Mouse (Mus musculus) hindbrain, postnatal 0 days (tissue): ENCODE measurements at regions not wholly inside any gene's neighbourhood (a gene's known extent, or its start where the extent isn't known, plus 50 kb on each side); places are given as distances from the start of the nearest gene placed in this dataset.

Experiments
- ATAC-seq: fragments of 200-750 bp; cut with Nextera tagmentation; 2 replicates; pipeline ENCODE4 v1.8.0; 2017; ENCODE audit warnings: mild to moderate bottlenecking, moderate TSS enrichment, moderate library complexity
- DNase-seq: peaks from one replicate; pipeline ENCODE4 v3.0.0-alpha.2; 2015; ENCODE audit warnings: low spot score
- H3K27ac ChIP-seq: fragments of 300-500 bp; sonication (generic); 2 replicates; pipeline ENCODE4 v1.5.1; 2014; ENCODE audit warnings: mild to moderate bottlenecking
- H3K27me3 ChIP-seq: fragments of 300-500 bp; sonication (generic); 2 replicates; pipeline ENCODE4 v1.6.1; 2014; ENCODE audit warnings: low read length, mixed read lengths; ENCODE audit not compliant: insufficient read depth
- H3K36me3 ChIP-seq: fragments of 300-500 bp; sonication (generic); 2 replicates; pipeline ENCODE4 v1.6.1; 2014; ENCODE audit warnings: low read length, mixed read lengths; ENCODE audit not compliant: insufficient read depth
- H3K4me1 ChIP-seq: fragments of 300-500 bp; sonication (generic); 2 replicates; pipeline ENCODE4 v1.6.1; 2014; ENCODE audit warnings: antibody characterized with exemption, low read length, mixed read lengths; ENCODE audit not compliant: insufficient read depth
- H3K4me2 ChIP-seq: fragments of 300-500 bp; sonication (generic); 2 replicates; pipeline ENCODE4 v1.6.1; 2014; ENCODE audit warnings: low read depth, mild to moderate bottlenecking, low read length, moderate library complexity, mixed read lengths
- H3K4me3 ChIP-seq: fragments of 300-500 bp; sonication (generic); 2 replicates; pipeline ENCODE4 v1.5.1; 2014; ENCODE audit warnings: low read length
- H3K9ac ChIP-seq: fragments of 300-500 bp; sonication (generic); replicated peaks from 2 replicates; pipeline ENCODE4 v1.6.1; 2014; ENCODE audit warnings: mild to moderate bottlenecking, low read length, moderate library complexity, mixed read lengths
- H3K9me3 ChIP-seq: fragments of 300-500 bp; sonication (generic); 2 replicates; pipeline ENCODE4 v1.6.1; 2016; ENCODE audit warnings: low read length, mixed read lengths
- CTCF ChIP-seq: IDR thresholded peaks from 2 replicates; pipeline ENCODE4 v1.5.1; 2016; ENCODE audit warnings: antibody characterized with exemption, control low read depth, low read depth
- WGBS: fragments of 180-500 bp; shearing (Covaris S2); extraction: QIAGEN DNeasy Blood & Tissue Kit; methylation state at CpG from one replicate; pipeline ENCODE4 v1.1.7; 2014; 5-methylcytosine and 5-hydroxymethylcytosine counted together

GRCm38 (mm10) chr4:7379996-7380395 lies 858.8 kb downstream of the Car8 start:
- Histone ChIP-seq H3K27me3 (no peaks in the 10 kb centered on the region), H3K4me2 (no peak overlapping the region), H3K27ac (no peak overlapping the region), H3K9ac (no peak overlapping the region), H3K4me1 (no peaks in the 10 kb centered on the region), H3K4me3 (no peak overlapping the region), H3K9me3 (no peaks in the 10 kb centered on the region), H3K36me3 (no peaks in the 10 kb centered on the region)
- ATAC-seq (no peak), DNase-seq (no peak)
- 65% methylated on average over 2 of the region's 2 CpGs for WGBS
- no peak for TF ChIP-seq CTCF

- Histone ChIP-seq H3K36me3 (no peaks in the 10 kb centered on the region), H3K9me3 (no peaks in the 10 kb centered on the region), H3K9ac (no peak overlapping the region), H3K27me3 (no peaks in the 10 kb centered on the region), H3K4me3 (no peak overlapping the region), H3K4me1 (no peaks in the 10 kb centered on the region), H3K4me2 (no peak overlapping the region), H3K27ac (no peak overlapping the region)
- no peak for ATAC-seq
- 77% methylated on average over 3 of the region's 3 CpGs for WGBS
- no peak for DNase-seq
- no peak for TF ChIP-seq CTCF
These were observed 874.4 kb downstream of the Car8 start for GRCm38 (mm10) chr4:7364238-7365040.

- H3K27ac ChIP-seq = no peak overlapping the region
- H3K27me3 ChIP-seq = no peaks in the 10 kb centered on the region
- H3K36me3 ChIP-seq = no peaks in the 10 kb centered on the region
- H3K4me2 ChIP-seq = no peak overlapping the region
- H3K9me3 ChIP-seq = no peaks in the 10 kb centered on the region
- 91% methylated on average over 2 of the region's 2 CpGs for WGBS
- ATAC-seq (no peak), DNase-seq (no peak)
- TF ChIP-seq CTCF = no peak
- H3K4me1 ChIP-seq = no peaks in the 10 kb centered on the region
- H3K9ac ChIP-seq = no peak overlapping the region
- H3K4me3 ChIP-seq = no peak overlapping the region
These were observed 875.3 kb downstream of the Car8 start for GRCm38 (mm10) chr4:7363508-7363907.

- 85% methylated on average over 3 of the region's 3 CpGs for WGBS
- DNase-seq (no peak), ATAC-seq (no peak)
- no peak for TF ChIP-seq CTCF
- no peak overlapping the region for H3K9ac ChIP-seq
- H3K27me3 ChIP-seq = no peaks in the 10 kb centered on the region
- H3K36me3 ChIP-seq = no peaks in the 10 kb centered on the region
- H3K27ac ChIP-seq = no peak overlapping the region
- H3K4me2 ChIP-seq = no peak overlapping the region
- no peak overlapping the region for H3K4me3 ChIP-seq
- H3K9me3 ChIP-seq = no peaks in the 10 kb centered on the region
- no peaks in the 10 kb centered on the region for H3K4me1 ChIP-seq
These were observed 882.6 kb downstream of the Car8 start for GRCm38 (mm10) chr4:7356202-7356601.

- 77% methylated on average over 1 of the region's 1 CpGs for WGBS
- ATAC-seq = no peak
- no peaks in the 10 kb centered on the region for H3K36me3 ChIP-seq
These were observed 891.5 kb downstream of the Car8 start for GRCm38 (mm10) chr4:7347317-7347716.

GRCm38 (mm10) chr4:7341159-7341558 lies 897.7 kb downstream of the Car8 start:
- H3K27me3 ChIP-seq = no peaks in the 10 kb centered on the region
- no peaks in the 10 kb centered on the region for H3K9me3 ChIP-seq
- no peak for DNase-seq
- no peak overlapping the region for H3K27ac ChIP-seq
- no peak overlapping the region for H3K9ac ChIP-seq
- WGBS = 95% methylated on average over 1 of the region's 1 CpGs
- no peak overlapping the region for H3K4me3 ChIP-seq
- H3K4me2 ChIP-seq = no peak overlapping the region
- H3K36me3 ChIP-seq = no peaks in the 10 kb centered on the region
- no peak for TF ChIP-seq CTCF
- ATAC-seq = no peak
- H3K4me1 ChIP-seq = no peaks in the 10 kb centered on the region

More at GRCm38 (mm10) chr4:7347317-7347716, 891.5 kb downstream of the Car8 start:
- no peak for DNase-seq
- H3K4me3 ChIP-seq = no peak overlapping the region
- no peak for TF ChIP-seq CTCF
- no peaks in the 10 kb centered on the region for H3K4me1 ChIP-seq
- no peak overlapping the region for H3K27ac ChIP-seq
- H3K4me2 ChIP-seq = no peak overlapping the region
- H3K27me3 ChIP-seq = no peaks in the 10 kb centered on the region
- no peak overlapping the region for H3K9ac ChIP-seq
- H3K9me3 ChIP-seq = no peaks in the 10 kb centered on the region

- no peak for DNase-seq
- H3K27me3 ChIP-seq = no peaks in the 10 kb centered on the region
- H3K9ac ChIP-seq = no peak overlapping the region
- H3K27ac ChIP-seq = no peak overlapping the region
- H3K4me1 ChIP-seq = no peaks in the 10 kb centered on the region
- no peak for TF ChIP-seq CTCF
- no peaks in the 10 kb centered on the region for H3K9me3 ChIP-seq
- H3K4me3 ChIP-seq = no peak overlapping the region
- no peaks in the 10 kb centered on the region for H3K36me3 ChIP-seq
- H3K4me2 ChIP-seq = no peak overlapping the region
- no peak for ATAC-seq
- WGBS = 82% methylated on average over 4 of the region's 4 CpGs
These were observed 924.6 kb downstream of the Car8 start for GRCm38 (mm10) chr4:7314261-7314660.
